Mouse (Mus musculus) bone marrow, adult 2 months (tissue): ENCODE data around the gene Tpi1. TPM values are rescaled to one million over a fixed set of nuclear protein-coding genes. Genes with fewer than 3 reads are reported as not detected.
"Not testable (repeated sequence)": the region's sequence is repeated elsewhere in the genome, so short reads cannot be mapped to it uniquely, and the experiment has no call there.

Experiments used
- H3K27ac ChIP-seq: fragments of 200-500 bp; 2 replicates; pipeline ENCODE4 v1.5.1; 2012; ENCODE audit warnings: low read depth, mild to moderate bottlenecking, control low read depth, inconsistent platforms, low read length; ENCODE audit not compliant: control insufficient read depth, poor library complexity, insufficient read depth
- H3K4me1 ChIP-seq: fragments of 200-500 bp; 2 replicates; pipeline ENCODE4 v1.6.1; 2011; ENCODE audit warnings: low read length; ENCODE audit not compliant: control insufficient read depth, insufficient read depth
- H3K4me3 ChIP-seq: fragments of 200-500 bp; replicated peaks from 2 replicates; pipeline ENCODE3; 2011; ENCODE audit warnings: mild to moderate bottlenecking, low read depth, low read length, control low read depth; ENCODE audit not compliant: control insufficient read depth
- CTCF ChIP-seq: fragments of 200-500 bp; IDR thresholded peaks from 2 replicates; pipeline ENCODE4 v1.5.1; 2011; ENCODE audit warnings: low read length, control low read depth; ENCODE audit not compliant: control insufficient read depth, insufficient read depth
- POLR2A ChIP-seq: fragments of 200-500 bp; IDR thresholded peaks from 2 replicates; pipeline ENCODE4 v1.6.1; 2011; ENCODE audit warnings: low read depth, mild to moderate bottlenecking, control low read depth, low read length, borderline replicate concordance; ENCODE audit not compliant: control insufficient read depth
- WGBS: fragments of 180-500 bp; shearing (Covaris S2); methylation state at CpG from one replicate; pipeline ENCODE4 v1.1.7; 2018; 5-methylcytosine and 5-hydroxymethylcytosine counted together
- polyA plus RNA-seq: library from polyadenylated mRNA; stranded (reverse); fragments of >200 nt; gene quantifications from 2 replicates; pipeline ENCODE4 v1.2.4, GENCODE M21; 2011; ENCODE audit warnings: low replicate concordance; ENCODE audit not compliant: missing spikeins, insufficient read depth, insufficient read length

Gene Tpi1
- polyA plus RNA-seq, 1 experiment = 152 TPM

DNA sequence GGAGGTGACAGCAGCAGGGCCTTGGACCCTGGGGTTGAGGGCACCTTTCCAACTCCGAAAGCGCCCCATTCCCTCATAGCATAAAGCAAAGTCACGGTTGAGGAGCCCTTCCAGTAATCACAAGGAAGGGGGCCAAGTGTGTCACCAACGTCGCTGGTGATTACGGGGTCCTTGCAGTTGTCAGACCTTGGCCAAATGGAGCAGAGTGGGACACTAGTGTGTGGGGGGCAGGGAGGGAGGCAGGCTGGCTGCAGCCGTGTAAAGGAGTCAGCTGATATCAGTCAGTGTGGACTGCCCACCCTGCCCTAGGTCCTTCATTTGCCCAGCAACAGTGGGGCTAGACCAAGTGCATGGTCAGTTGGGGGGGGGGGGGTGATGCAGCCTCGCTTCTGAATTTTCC lies 352 bp upstream of the Tpi1 start:
- Histone ChIP-seq H3K4me1 (peaks cover 9% of the 10 kb centered on the region), H3K27ac (peak overlapping the region; percentile 19; the same call in 1 of the 2 replicates), H3K4me3 (no peak overlapping the region)
- TF ChIP-seq POLR2A (no peak), CTCF (no peak)
- WGBS = 25% methylated on average over 8 of the region's 8 CpGs

GRCm38 (mm10) chr6:124813496-124813895 lies 600 bp downstream of the Tpi1 start:
- WGBS = 0% methylated on average over 18 of the region's 18 CpGs
- Histone ChIP-seq H3K4me1 (peaks cover 6% of the 10 kb centered on the region), H3K27ac (peak overlapping the region; percentile 2), H3K4me3 (peak overlapping the region; percentile 86)
- TF ChIP-seq CTCF (no peak), POLR2A (peak; percentile 58; the same call in 1 of the 2 replicates)

- 43% methylated on average over 9 of the region's 9 CpGs for WGBS
- no peak for TF ChIP-seq POLR2A
- TF ChIP-seq CTCF = no peak
- H3K4me1 ChIP-seq = peaks cover 7% of the 10 kb centered on the region
- H3K27ac ChIP-seq = no peak overlapping the region
- no peak overlapping the region for H3K4me3 ChIP-seq
Observed at GRCm38 (mm10) chr6:124812848-124813247, 1.2 kb downstream of the Tpi1 start.

DNA sequence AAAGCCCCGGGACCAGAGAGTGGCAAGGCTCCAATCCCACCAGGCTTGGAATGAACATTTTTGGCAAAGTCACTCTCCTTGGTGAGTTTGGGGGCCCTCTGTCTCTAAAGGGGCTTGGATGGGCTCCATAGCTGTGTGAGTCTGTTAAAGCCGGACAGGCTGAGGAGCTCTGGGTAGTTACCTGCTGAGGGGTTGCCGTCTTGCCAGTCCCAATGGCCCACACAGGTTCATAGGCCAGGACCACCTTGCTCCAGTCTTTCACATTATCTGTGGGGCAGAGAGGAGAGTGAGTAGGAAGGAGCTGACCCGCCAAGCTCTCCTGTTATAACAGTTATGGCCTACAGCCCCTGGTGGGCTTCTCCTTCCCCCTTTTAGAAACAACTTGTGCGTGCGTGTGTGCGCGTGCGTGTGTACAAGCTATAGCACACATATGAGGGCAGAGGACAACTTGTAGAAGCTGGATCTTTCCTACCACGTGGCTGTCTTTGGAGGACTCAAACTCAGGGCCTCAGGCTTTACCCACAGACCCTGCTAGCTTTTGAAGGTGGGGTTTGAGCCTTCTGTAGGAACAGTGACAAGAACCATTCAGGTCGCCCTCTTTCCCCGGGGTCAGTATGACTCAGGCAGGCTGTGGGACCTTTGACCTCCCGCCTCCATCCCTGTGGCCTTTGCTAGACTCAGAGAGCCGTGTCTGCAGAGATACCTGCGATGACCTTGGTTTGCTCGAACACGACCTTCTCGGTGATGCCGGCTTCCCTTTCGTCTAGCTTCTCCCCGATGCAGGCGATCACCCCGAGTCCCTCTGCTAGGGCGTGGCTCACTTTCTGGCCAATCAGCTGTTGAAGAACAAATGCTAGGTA lies 2.2 kb downstream of the Tpi1 start:
- WGBS = 88% methylated on average over 24 of the region's 24 CpGs
- Histone ChIP-seq H3K4me1 (peaks cover 7% of the 10 kb centered on the region), H3K27ac (no peak overlapping the region), H3K4me3 (no peak overlapping the region)
- no peak for TF ChIP-seq POLR2A
- no peak for TF ChIP-seq CTCF

GRCm38 (mm10) chr6:124811403-124811665 lies 2.8 kb downstream of the Tpi1 start:
- H3K4me3 ChIP-seq = no peak overlapping the region
- peaks cover 7% of the 10 kb centered on the region for H3K4me1 ChIP-seq
- whole genome bisulfite sequencing = 72% methylated on average over 4 of the region's 4 CpGs
- TF ChIP-seq POLR2A (no peak), CTCF (no peak)
- H3K27ac ChIP-seq = no peak overlapping the region

DNA sequence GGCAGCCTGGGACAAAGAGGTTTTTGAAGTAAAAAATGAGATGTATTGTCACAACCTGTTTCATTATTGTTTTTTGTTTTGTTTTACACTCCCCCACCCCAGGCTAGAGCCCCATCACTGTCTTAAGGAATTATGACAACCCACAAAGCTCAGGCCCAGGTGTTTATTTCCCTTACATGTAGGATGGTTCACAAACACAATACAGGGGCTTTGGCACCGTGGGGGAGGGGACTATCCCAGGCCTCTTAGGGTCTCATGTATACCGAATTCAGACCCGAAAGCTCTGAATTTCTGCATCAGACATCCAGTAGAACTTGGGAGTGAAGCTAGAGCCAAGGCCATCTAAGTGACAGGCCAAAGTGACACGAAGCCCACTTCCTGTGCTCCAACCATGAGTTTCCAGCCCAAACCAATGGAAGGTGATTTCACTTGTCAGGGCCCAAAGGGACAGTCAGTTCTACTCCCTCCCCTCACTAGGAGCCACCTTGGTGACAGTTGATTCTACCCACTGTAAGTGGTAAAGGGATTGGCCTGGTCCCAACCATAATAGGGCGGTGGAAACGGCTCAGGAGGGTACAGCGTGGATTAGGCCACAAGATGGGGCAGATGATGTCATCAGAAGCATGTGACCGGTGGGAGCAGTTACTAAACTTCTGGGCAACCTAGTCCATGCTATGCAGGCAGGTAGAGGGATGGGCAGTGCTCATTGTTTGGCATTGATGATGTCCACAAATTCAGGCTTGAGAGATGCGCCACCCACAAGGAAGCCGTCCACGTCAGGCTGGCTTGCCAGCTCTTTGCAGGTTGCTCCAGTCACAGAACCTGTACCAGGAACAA lies 3.3 kb downstream of the Tpi1 start:
- H3K4me1 ChIP-seq, H3K4me3 ChIP-seq, H3K27ac ChIP-seq: not testable (repeated sequence)
- WGBS = 69% methylated on average over 11 of the region's 11 CpGs

DNA sequence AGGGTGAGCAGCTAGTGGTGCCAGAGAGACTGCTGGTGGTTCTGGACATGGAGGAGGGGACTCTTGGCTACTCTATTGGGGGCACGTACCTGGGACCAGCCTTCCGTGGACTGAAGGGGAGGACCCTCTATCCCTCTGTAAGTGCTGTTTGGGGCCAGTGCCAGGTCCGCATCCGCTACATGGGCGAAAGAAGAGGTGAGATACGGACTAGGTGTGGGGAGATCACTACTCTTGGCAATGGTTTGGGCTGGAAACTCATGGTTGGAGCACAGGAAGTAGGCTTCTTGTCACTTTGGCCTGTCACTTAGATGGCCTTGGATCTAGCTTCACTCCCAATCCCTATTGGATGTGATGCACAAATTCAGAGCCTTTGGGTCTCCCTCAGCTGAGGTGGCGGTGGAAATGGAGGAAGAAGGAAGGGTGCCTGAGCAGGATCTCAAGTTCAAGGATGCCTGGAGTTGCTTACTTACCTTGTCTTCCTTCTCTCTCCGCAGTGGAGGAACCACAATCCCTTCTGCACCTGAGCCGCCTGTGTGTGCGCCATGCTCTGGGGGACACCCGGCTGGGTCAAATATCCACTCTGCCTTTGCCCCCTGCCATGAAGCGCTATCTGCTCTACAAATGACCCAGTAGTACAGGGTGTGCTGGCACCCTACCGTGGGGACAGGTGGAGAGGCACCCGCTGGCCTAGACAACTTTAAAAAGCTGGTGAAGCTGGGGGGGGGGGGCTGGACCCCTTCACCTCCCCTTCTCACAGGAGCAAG lies 4.1 kb downstream of the Tpi1 start:
- WGBS = 54% methylated on average over 14 of the region's 14 CpGs
- TF ChIP-seq POLR2A (no peak), CTCF (no peak)
- H3K4me1 ChIP-seq = peaks cover 9% of the 10 kb centered on the region
- H3K4me3 ChIP-seq = peak overlapping the region; percentile 98
- H3K27ac ChIP-seq = peak overlapping the region; percentile 91; the same call in 1 of the 2 replicates
